Mouse (Mus musculus) limb, embryonic 11.5 days (tissue): ENCODE measurements around the gene Dnaaf5. TPM values are rescaled to one million over a fixed set of nuclear protein-coding genes. Genes with fewer than 3 reads are reported as not detected.

Source experiments
- ATAC-seq: fragments of 200-750 bp; cut with Nextera tagmentation; 2 replicates; pipeline ENCODE4 v1.8.0; 2017; ENCODE audit warnings: low read depth; ENCODE audit not compliant: insufficient number of reproducible peaks, low FRiP score, low TSS enrichment
- DNase-seq: peaks from one replicate; pipeline ENCODE4 v3.0.0-alpha.2; 2015; ENCODE audit warnings: low spot score
- H3K27ac ChIP-seq: fragments of 300-500 bp; sonication (generic); replicated peaks from 2 replicates; pipeline ENCODE4 v1.5.1; 2014; ENCODE audit warnings: low read depth, mild to moderate bottlenecking, low read length
- H3K27me3 ChIP-seq: fragments of 300-500 bp; sonication (generic); 2 replicates; pipeline ENCODE4 v1.6.1; 2014; ENCODE audit warnings: mild to moderate bottlenecking, low read length, mixed read lengths; ENCODE audit not compliant: control insufficient read depth, insufficient read depth
- H3K36me3 ChIP-seq: fragments of 300-500 bp; sonication (generic); 2 replicates; pipeline ENCODE4 v1.6.1; 2014; ENCODE audit warnings: mild to moderate bottlenecking, low read length, moderate library complexity, mixed read lengths; ENCODE audit not compliant: control insufficient read depth, insufficient read depth
- H3K4me1 ChIP-seq: fragments of 300-500 bp; sonication (generic); 2 replicates; pipeline ENCODE4 v1.6.1; 2014; ENCODE audit warnings: low read length, mixed read lengths; ENCODE audit not compliant: control insufficient read depth, insufficient read depth
- H3K4me2 ChIP-seq: fragments of 300-500 bp; sonication (generic); 2 replicates; pipeline ENCODE4 v1.6.1; 2014; ENCODE audit warnings: low read depth, mild to moderate bottlenecking, moderate library complexity; ENCODE audit not compliant: severe bottlenecking
- H3K4me3 ChIP-seq: fragments of 300-500 bp; sonication (generic); 2 replicates; pipeline ENCODE4 v1.5.1; 2014; ENCODE audit warnings: low read depth, low read length
- H3K9ac ChIP-seq: fragments of 300-500 bp; sonication (generic); 2 replicates; pipeline ENCODE4 v1.6.1; 2014; ENCODE audit warnings: mild to moderate bottlenecking, low read length
- H3K9me3 ChIP-seq: fragments of 300-500 bp; sonication (generic); 2 replicates; pipeline ENCODE4 v1.6.1; 2016; ENCODE audit warnings: low read length; ENCODE audit not compliant: control insufficient read depth
- WGBS: fragments of 180-500 bp; shearing (Covaris S2); extraction: QIAGEN DNeasy Blood & Tissue Kit; methylation state at CpG from one replicate; pipeline ENCODE4 v1.1.7; 2014; 5-methylcytosine and 5-hydroxymethylcytosine counted together
- polyA plus RNA-seq: library from polyadenylated mRNA; unstranded; fragments of >200 nt; fragmentation: Nextera tagmentation; extraction: Ambion mirVana; gene quantifications from 2 replicates; pipeline ENCODE4 v1.2.1, GENCODE M21; 2014

Dnaaf5 gene
- polyA plus RNA-seq, 1 experiment from 2014 or later: 11.0 TPM

DNA sequence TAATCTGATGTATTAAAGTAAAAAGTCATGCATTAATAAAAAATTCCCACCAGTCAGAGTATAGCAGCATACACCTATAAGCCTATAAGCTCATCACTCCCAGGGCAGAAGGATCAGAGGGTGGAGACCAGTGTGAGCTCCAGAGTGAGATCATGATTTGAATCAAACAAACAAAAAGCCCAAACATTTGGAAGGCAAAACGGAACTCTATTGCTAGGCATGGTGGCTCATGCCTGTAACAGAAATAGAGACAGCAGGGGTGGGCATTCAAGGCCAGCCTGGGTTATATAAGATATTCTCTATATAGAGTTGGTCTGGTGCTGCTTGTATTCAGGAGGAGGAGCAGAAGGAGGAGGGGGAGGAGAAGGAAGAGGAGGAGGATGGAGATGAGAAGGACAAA lies 13.7 kb upstream of the Dnaaf5 start:
- H3K4me1 ChIP-seq: no peaks in the 10 kb centered on the region
- DNase-seq (no peak), ATAC-seq (no peak)

DNA sequence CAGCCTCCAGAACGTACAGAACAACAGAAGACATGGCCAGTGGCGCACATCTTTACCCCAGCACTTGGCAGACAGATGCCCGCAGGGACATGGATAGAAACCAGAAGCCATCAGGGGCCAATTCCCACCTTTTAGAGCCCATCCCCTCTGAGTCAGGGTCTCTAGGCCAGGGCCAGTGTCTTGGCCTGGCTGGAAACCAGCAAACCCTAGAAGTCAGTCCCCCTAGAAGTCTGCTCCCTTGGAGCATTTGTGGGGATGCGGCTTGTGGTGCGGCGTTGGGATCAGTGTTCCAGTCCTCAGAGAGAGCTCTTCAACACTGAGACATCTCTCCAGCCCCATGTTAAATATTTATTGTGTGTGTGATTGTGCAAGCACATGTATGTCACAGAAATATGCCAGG lies 12.8 kb upstream of the Dnaaf5 start:
- H3K9ac ChIP-seq: no peak overlapping the region
- no peak overlapping the region for H3K4me2 ChIP-seq
- H3K4me1 ChIP-seq: no peaks in the 10 kb centered on the region
- WGBS: 87% methylated on average over 6 of the region's 6 CpGs
- H3K27me3 ChIP-seq: no peaks in the 10 kb centered on the region
- ATAC-seq (no peak), DNase-seq (no peak)
- no peak overlapping the region for H3K4me3 ChIP-seq
- H3K27ac ChIP-seq: no peak overlapping the region
- H3K36me3 ChIP-seq: no peaks in the 10 kb centered on the region
- no peaks in the 10 kb centered on the region for H3K9me3 ChIP-seq

More for the DNA sequence above, 13.7 kb upstream of the Dnaaf5 start:
- 62% methylated on average over 1 of the region's 1 CpGs for WGBS
- H3K27me3 ChIP-seq: no peaks in the 10 kb centered on the region
- H3K4me2 ChIP-seq: no peak overlapping the region
- H3K4me3 ChIP-seq: no peak overlapping the region
- H3K27ac ChIP-seq: no peak overlapping the region
- H3K9me3 ChIP-seq: no peaks in the 10 kb centered on the region
- H3K9ac ChIP-seq: no peak overlapping the region
- no peaks in the 10 kb centered on the region for H3K36me3 ChIP-seq

DNA sequence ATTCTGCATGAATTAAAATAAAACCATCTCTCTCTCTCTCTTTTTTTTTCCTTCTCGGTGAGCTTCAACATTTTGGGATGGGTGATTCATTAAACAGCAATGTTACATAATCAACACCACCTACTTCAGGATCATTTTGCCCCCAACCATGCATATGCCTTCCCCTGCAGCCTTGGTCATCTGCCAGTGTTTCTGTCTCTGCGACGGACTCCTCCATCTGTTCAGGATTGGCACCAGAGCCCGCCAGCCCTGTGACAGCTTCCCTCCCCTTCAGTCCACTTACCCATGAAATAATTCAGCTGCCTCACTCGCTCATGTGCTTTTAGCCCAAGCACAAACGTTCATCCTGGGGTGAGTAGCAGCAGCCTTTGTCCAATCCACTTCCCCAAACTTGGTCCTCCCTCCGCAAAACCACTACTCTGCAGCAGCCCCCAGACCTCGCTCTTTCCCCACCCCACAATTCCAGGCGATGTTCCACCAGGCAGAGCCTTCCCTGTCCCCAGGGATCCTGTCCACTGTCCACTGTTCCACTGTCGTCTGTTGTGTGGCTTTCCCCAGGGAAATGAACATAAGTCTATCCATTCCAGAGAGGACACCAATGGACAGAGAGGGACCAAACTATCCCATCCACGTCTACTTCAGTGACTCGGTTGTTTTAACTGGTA lies 11.6 kb upstream of the Dnaaf5 start:
- Histone ChIP-seq H3K4me2 (no peak overlapping the region), H3K4me3 (no peak overlapping the region), H3K4me1 (no peaks in the 10 kb centered on the region), H3K36me3 (no peaks in the 10 kb centered on the region), H3K27me3 (no peaks in the 10 kb centered on the region), H3K27ac (no peak overlapping the region), H3K9me3 (no peaks in the 10 kb centered on the region), H3K9ac (no peak overlapping the region)
- 77% methylated on average over 12 of the region's 12 CpGs for WGBS
- no peak for ATAC-seq
- no peak for DNase-seq

DNA sequence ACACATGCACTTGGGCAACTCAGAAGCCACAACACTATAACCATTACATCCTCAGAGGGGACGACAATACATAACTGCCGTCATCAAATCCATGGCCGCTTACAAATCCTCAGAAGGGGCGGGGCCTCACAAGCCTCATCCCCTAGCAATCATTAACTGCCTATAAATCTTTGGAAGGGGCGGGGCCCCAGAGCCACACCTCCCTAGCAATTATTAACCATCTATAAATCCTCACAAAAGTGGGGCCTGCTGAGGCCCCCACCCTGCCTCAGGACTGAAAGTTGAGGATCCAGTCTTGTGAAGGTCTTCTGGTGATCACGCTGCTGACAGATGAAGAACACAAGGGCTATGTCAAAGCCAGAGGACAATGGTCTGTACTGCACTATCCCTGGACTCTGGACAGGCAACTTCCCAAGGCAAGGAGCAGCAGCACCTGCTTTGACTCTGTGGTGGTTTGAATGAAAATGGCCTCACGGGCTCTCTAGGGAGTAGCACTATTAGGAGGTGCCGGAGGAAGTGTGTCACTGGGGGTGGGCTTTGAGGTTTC lies 11.0 kb upstream of the Dnaaf5 start:
- H3K27ac ChIP-seq: no peak overlapping the region
- no peak overlapping the region for H3K9ac ChIP-seq
- 81% methylated on average over 8 of the region's 8 CpGs for WGBS
- H3K4me1 ChIP-seq: no peaks in the 10 kb centered on the region
- H3K4me3 ChIP-seq: no peak overlapping the region
- ATAC-seq (no peak), DNase-seq (no peak)
- H3K9me3 ChIP-seq: no peaks in the 10 kb centered on the region
- no peaks in the 10 kb centered on the region for H3K27me3 ChIP-seq
- no peak overlapping the region for H3K4me2 ChIP-seq
- H3K36me3 ChIP-seq: no peaks in the 10 kb centered on the region

DNA sequence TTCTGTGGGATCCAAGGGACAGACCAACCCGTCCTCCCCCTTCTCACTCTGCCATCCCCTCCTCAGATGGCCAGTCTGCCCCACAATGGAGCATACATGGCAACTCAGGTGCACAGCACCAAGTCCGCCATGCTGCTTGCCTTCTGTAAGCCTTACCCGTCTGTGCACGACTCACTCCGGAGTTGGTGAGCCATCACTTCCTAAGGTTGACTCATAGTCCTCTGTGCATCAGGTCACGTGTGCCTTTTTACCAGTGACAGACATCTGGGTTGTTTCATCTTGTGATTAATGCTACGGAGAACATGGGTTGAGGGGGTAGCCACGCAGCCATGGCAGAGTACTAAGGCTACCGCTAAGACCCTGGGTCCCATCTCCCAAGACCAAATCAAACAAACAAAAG lies 9.4 kb upstream of the Dnaaf5 start:
- Histone ChIP-seq H3K36me3 (no peaks in the 10 kb centered on the region), H3K9ac (no peak overlapping the region), H3K27me3 (no peaks in the 10 kb centered on the region), H3K4me2 (no peak overlapping the region), H3K4me3 (no peak overlapping the region), H3K27ac (no peak overlapping the region), H3K9me3 (no peaks in the 10 kb centered on the region), H3K4me1 (no peaks in the 10 kb centered on the region)
- no peak for DNase-seq
- no peak for ATAC-seq
- 83% methylated on average over 9 of the region's 9 CpGs for WGBS

DNA sequence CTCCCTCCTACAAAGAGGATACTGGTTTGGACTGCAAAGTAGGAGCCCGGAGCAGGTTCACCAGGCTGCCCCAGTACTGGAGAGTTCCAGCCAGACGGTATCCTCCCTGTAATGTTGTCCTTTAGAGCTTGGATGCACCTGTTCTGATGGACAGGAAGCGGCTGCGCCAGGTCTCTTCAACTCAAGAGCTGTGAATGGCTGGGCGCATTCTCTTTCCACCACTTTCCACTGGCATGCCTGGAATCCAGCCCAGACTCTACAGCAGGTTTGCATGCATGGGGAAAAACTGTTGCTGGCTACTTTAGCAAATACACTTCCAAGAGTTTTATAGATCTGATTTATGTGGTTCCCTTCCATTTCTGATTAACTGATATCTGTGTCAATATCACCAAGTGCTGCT lies 8.7 kb upstream of the Dnaaf5 start:
- Histone ChIP-seq H3K4me2 (no peak overlapping the region), H3K27ac (no peak overlapping the region), H3K36me3 (no peaks in the 10 kb centered on the region), H3K9me3 (no peaks in the 10 kb centered on the region), H3K4me1 (no peaks in the 10 kb centered on the region), H3K4me3 (no peak overlapping the region), H3K9ac (no peak overlapping the region), H3K27me3 (no peaks in the 10 kb centered on the region)
- no peak for ATAC-seq
- WGBS: 75% methylated on average over 5 of the region's 5 CpGs
- DNase-seq: no peak

DNA sequence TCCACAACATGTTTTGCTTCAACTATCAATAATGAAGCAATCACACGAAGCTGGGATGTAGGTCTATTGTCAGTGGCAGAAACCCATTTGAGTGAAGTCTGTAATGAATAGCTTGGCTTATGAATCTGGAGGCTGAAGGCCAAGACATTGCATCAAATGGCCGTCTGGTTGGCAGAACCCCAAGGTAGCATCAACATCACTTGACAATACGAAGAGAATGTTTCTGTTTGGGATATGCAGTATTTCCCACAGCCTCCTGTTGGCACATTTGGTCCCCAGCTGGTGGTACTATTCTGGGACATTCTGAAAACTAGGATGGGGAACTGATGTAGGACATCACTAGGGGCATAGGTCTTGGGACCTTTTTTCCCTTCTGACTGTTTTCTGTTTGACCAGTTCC lies 6.1 kb upstream of the Dnaaf5 start:
- Histone ChIP-seq H3K27ac (no peak overlapping the region), H3K4me1 (no peaks in the 10 kb centered on the region), H3K4me3 (no peak overlapping the region), H3K27me3 (no peaks in the 10 kb centered on the region), H3K4me2 (no peak overlapping the region), H3K9ac (no peak overlapping the region), H3K9me3 (no peaks in the 10 kb centered on the region), H3K36me3 (no peaks in the 10 kb centered on the region)
- no peak for DNase-seq
- no peak for ATAC-seq
- 81% methylated on average over 3 of the region's 3 CpGs for WGBS

DNA sequence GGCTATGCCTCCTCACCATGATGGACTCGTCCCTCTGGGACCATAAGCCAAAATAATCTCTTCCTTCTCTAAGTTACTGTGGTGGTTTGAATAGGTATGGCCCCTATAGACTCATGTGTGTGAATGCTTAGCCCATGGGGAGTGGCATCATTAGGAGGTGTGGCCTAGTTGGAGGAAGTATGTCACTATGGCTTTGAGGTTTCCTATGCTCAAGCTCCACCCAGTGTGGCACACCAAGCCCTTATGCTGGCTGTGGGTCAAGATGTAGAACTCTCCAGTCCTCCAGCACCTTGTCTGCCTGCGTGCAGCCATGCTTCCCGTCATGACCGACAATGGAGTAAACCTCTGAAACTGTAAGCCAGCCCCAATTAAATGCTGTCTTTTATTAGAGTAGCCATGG lies 4.3 kb upstream of the Dnaaf5 start:
- Histone ChIP-seq H3K4me1 (peaks cover 3% of the 10 kb centered on the region), H3K36me3 (no peaks in the 10 kb centered on the region), H3K9me3 (no peaks in the 10 kb centered on the region), H3K27me3 (no peaks in the 10 kb centered on the region), H3K4me2 (no peak overlapping the region), H3K4me3 (no peak overlapping the region), H3K9ac (no peak overlapping the region), H3K27ac (no peak overlapping the region)
- DNase-seq: no peak
- ATAC-seq: no peak
- WGBS: 90% methylated on average over 4 of the region's 4 CpGs
